Mouse (Mus musculus) intestine, embryonic 14.5 days (tissue): ENCODE measurements around the gene Treml2. TPM values are rescaled to one million over a fixed set of nuclear protein-coding genes. Genes with fewer than 3 reads are reported as not detected.

Experiments
- ATAC-seq: fragments of 200-750 bp; cut with Nextera tagmentation; replicated peaks from 2 replicates; pipeline ENCODE4 v1.8.0; 2017; ENCODE audit warnings: low read depth, moderate number of reproducible peaks, moderate TSS enrichment, moderate library complexity; ENCODE audit not compliant: low FRiP score, low TSS enrichment
- DNase-seq: peaks from one replicate; pipeline ENCODE4 v3.0.0-alpha.2; 2018; ENCODE audit warnings: low spot score
- H3K27ac ChIP-seq: fragments of 300-500 bp; sonication (generic); 2 replicates; pipeline ENCODE4 v1.5.1; 2014; ENCODE audit warnings: low read depth, mild to moderate bottlenecking, control low read depth
- H3K27me3 ChIP-seq: fragments of 300-500 bp; sonication (generic); replicated peaks from 2 replicates; pipeline ENCODE4 v1.6.1; 2014; ENCODE audit warnings: low read length, control low read depth; ENCODE audit not compliant: control insufficient read depth, insufficient read depth
- H3K36me3 ChIP-seq: fragments of 300-500 bp; sonication (generic); 2 replicates; pipeline ENCODE4 v1.6.1; 2014; ENCODE audit warnings: low read length, control low read depth; ENCODE audit not compliant: control insufficient read depth, insufficient read depth
- H3K4me1 ChIP-seq: fragments of 300-500 bp; sonication (generic); replicated peaks from 2 replicates; pipeline ENCODE4 v1.6.1; 2014; ENCODE audit warnings: low read length, control low read depth, mixed read lengths; ENCODE audit not compliant: control insufficient read depth, insufficient read depth
- H3K4me2 ChIP-seq: fragments of 300-500 bp; sonication (generic); 2 replicates; pipeline ENCODE4 v1.6.1; 2014; ENCODE audit warnings: low read length
- H3K4me3 ChIP-seq: fragments of 300-500 bp; sonication (generic); 2 replicates; pipeline ENCODE4 v1.5.1; 2014; ENCODE audit warnings: low read depth, low read length, control low read depth, mixed read lengths
- H3K9ac ChIP-seq: fragments of 300-500 bp; sonication (generic); 2 replicates; pipeline ENCODE4 v1.6.1; 2014; ENCODE audit warnings: mild to moderate bottlenecking, low read length
- H3K9me3 ChIP-seq: fragments of 300-500 bp; sonication (generic); 2 replicates; pipeline ENCODE4 v1.6.1; 2016; ENCODE audit warnings: low read length, control low read depth; ENCODE audit not compliant: control insufficient read depth
- WGBS: fragments of 180-500 bp; shearing (Covaris S2); extraction: QIAGEN DNeasy Blood & Tissue Kit; methylation state at CpG from one replicate; pipeline ENCODE4 v1.1.7; 2014; 5-methylcytosine and 5-hydroxymethylcytosine counted together
- polyA plus RNA-seq: library from polyadenylated mRNA; unstranded; fragments of >200 nt; fragmentation: Nextera tagmentation; extraction: Ambion mirVana; gene quantifications from 2 replicates; pipeline ENCODE4 v1.2.1, GENCODE M21; 2014

Gene Treml2
- polyA plus RNA-seq, 1 experiment from 2014 or later, result 0.11 TPM

DNA sequence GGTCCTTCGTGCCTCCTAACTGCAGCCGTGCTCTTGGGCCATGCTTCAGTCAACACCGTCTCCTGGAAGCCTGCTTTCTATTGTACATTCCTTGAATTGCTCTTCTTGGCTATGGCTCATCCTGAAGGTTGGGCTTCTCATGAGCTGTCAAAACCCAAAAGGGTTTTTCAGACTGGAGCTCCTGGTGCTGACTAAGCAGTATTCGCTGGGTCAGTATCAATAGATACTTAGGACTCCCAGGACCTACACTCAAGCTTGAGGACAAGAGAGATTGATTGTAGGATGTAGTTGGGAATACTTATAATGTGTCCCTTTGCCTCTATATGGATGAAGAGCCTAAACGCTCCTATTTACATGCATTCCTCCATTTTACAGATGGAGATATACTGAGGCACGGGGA, 25.8 kb downstream of the Treml2 start:
- Histone ChIP-seq H3K4me2 (no peak overlapping the region), H3K36me3 (no peaks in the 10 kb centered on the region), H3K9ac (no peak overlapping the region), H3K27ac (no peak overlapping the region), H3K27me3 (no peaks in the 10 kb centered on the region), H3K4me1 (no peaks in the 10 kb centered on the region), H3K4me3 (no peak overlapping the region), H3K9me3 (no peaks in the 10 kb centered on the region)
- 96% methylated on average over 6 of the region's 6 CpGs for WGBS
- no peak for ATAC-seq
- no peak for DNase-seq

DNA sequence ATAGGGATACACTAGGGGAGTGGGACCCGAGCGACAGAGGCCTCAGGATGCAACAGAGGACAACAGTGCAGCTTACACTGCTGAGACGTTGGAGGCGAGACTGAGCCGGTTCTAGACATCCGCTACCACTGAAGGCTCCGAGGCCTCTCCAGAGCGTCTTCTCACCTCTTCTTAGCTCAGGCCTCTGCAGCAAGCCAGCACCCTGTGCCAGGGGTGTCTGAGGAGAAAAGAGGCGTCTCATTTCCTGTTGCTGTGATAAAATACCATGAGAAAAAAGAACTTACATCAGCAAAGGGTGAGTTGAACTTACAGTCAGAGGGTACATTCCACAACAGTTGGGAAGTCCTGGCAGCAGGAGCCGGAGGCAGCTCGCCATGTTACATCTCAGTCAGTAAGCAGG, 26.3 kb downstream of the Treml2 start:
- H3K4me1 ChIP-seq, result no peaks in the 10 kb centered on the region
- H3K27ac ChIP-seq, result no peak overlapping the region
- ATAC-seq (no peak), DNase-seq (no peak)
- H3K27me3 ChIP-seq, result no peaks in the 10 kb centered on the region
- H3K9me3 ChIP-seq, result no peaks in the 10 kb centered on the region
- H3K36me3 ChIP-seq, result no peaks in the 10 kb centered on the region
- no peak overlapping the region for H3K4me3 ChIP-seq
- no peak overlapping the region for H3K9ac ChIP-seq
- H3K4me2 ChIP-seq, result no peak overlapping the region
- 83% methylated on average over 11 of the region's 11 CpGs for WGBS

DNA sequence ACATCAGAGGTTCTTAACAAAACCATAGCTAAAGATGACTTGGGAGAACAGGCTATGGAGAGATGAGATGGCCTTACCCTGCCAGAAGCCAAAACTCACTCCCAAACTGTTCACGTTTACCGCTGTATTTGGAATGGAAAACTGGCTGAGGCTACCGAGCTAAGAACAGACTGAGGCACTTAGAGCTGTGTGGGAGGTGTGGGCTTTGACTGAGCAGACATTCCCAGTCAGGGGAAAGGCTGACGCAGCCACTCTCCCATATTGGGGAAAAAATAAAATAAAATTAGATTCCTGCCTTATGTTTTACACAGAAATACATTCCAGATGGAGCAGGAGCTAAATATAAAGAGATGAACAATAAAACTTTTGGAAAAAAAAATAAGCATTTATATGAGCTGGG, 27.4 kb downstream of the Treml2 start:
- H3K4me3 ChIP-seq, result no peak overlapping the region
- no peaks in the 10 kb centered on the region for H3K9me3 ChIP-seq
- 71% methylated on average over 4 of the region's 4 CpGs for WGBS
- H3K4me1 ChIP-seq, result no peaks in the 10 kb centered on the region
- DNase-seq (no peak), ATAC-seq (no peak)
- no peak overlapping the region for H3K9ac ChIP-seq
- no peaks in the 10 kb centered on the region for H3K27me3 ChIP-seq
- H3K4me2 ChIP-seq, result no peak overlapping the region
- no peak overlapping the region for H3K27ac ChIP-seq
- H3K36me3 ChIP-seq, result no peaks in the 10 kb centered on the region

DNA sequence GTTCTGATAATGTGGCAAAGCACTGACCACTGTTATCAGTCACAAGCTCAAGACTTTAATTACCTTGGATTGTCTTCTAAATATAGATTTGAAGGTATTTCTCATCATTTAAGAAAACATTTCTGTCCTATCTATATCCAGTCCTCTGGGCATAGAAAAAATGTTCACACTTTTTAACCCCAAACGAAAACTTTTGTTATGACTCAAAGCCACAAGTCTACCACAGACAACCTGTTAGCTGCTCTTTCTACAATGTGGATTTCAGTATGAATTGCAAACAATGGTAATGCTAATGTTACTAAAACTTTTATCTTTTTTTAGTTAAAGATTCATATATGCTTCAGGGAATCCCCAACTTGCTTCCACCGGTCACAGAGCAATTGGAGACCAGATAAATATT, 33.2 kb downstream of the Treml2 start:
- Histone ChIP-seq H3K4me2 (no peak overlapping the region), H3K4me1 (no peaks in the 10 kb centered on the region), H3K9me3 (no peaks in the 10 kb centered on the region), H3K36me3 (no peaks in the 10 kb centered on the region), H3K9ac (no peak overlapping the region), H3K27me3 (no peaks in the 10 kb centered on the region), H3K4me3 (no peak overlapping the region), H3K27ac (no peak overlapping the region)
- no peak for DNase-seq
- 86% methylated on average over 2 of the region's 2 CpGs for WGBS
- no peak for ATAC-seq

DNA sequence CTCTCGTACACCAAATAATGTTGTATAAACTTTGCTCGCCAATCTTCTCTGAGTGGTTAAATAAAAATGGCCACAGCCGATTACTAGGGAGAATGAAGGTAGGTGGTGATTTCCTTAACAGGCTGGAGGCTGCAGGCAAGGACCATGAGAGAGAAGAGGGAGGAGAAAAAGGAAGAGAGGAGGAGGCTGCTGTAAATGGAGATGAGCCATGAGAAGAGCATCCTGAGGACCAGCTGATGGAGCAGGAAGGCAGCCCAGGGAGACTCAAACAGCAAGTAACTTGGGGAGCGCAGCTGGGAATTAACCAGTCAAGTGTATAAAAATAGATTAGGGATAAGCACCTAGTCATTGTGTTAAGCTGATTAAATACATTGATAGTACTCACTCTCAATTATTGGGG, 34.9 kb downstream of the Treml2 start:
- no peaks in the 10 kb centered on the region for H3K9me3 ChIP-seq
- WGBS, result 84% methylated on average over 4 of the region's 4 CpGs

DNA sequence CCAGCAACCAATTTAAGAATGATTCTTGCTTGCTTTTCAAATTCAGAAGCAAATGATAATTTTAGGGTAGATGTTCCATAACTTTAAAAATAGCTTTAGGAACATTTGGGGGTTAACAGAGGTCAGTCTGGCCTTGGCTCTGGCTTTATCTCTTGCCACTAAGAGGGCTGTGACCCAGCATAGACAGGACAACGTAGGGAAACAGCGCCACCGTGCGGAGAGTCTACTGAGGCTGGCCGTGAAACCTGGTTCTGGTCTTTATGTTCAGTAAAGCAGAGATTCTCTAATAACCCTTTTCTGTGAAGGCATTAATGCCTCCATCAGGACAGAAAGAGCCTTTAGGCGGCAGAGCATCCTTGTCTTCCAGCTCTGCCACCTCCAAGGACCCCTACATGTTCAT, 37.6 kb downstream of the Treml2 start:
- no peaks in the 10 kb centered on the region for H3K9me3 ChIP-seq
- H3K4me3 ChIP-seq, result no peak overlapping the region
- H3K36me3 ChIP-seq, result no peaks in the 10 kb centered on the region
- H3K27ac ChIP-seq, result no peak overlapping the region
- H3K4me1 ChIP-seq, result no peaks in the 10 kb centered on the region
- ATAC-seq (0 out of 2 replicates have a peak, but pooled peaks have one; percentile 43), DNase-seq (peak; percentile 91)
- no peak overlapping the region for H3K9ac ChIP-seq
- 4% methylated on average over 6 of the region's 6 CpGs for WGBS
- no peak overlapping the region for H3K4me2 ChIP-seq
- H3K27me3 ChIP-seq, result no peaks in the 10 kb centered on the region

More for the DNA sequence above, 34.9 kb downstream of the Treml2 start:
- ATAC-seq (no peak), DNase-seq (no peak)
- H3K36me3 ChIP-seq, result no peaks in the 10 kb centered on the region
- H3K9ac ChIP-seq, result no peak overlapping the region
- H3K27me3 ChIP-seq, result no peaks in the 10 kb centered on the region
- H3K4me1 ChIP-seq, result no peaks in the 10 kb centered on the region
- H3K4me3 ChIP-seq, result no peak overlapping the region
- H3K4me2 ChIP-seq, result no peak overlapping the region
- H3K27ac ChIP-seq, result no peak overlapping the region

DNA sequence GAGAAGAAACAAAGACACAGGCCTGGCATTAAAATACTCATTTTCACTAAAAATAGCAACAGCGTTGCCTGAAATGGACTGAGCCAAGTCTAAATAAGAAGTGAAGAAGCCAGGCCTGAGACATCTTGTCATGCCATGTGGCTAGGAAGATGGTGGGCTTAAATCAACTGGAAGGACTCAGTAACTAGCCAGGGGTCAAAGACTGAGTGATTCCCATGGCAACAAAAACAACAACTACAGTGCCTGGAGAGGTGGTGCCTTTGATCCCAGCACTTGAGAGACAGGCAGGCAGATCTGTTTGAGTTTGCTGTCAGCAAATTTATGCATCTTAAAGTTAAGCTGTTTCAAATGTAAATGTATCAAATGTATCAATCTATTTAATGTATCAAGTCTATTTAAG, 41.0 kb downstream of the Treml2 start:
- H3K4me1 ChIP-seq, result no peaks in the 10 kb centered on the region
- no peak overlapping the region for H3K4me3 ChIP-seq
- no peaks in the 10 kb centered on the region for H3K9me3 ChIP-seq
- no peaks in the 10 kb centered on the region for H3K36me3 ChIP-seq
- H3K27ac ChIP-seq, result no peak overlapping the region
- no peak overlapping the region for H3K4me2 ChIP-seq
- no peaks in the 10 kb centered on the region for H3K27me3 ChIP-seq
- 45% methylated on average over 1 of the region's 1 CpGs for WGBS
- no peak for ATAC-seq
- no peak for DNase-seq
- H3K9ac ChIP-seq, result no peak overlapping the region

DNA sequence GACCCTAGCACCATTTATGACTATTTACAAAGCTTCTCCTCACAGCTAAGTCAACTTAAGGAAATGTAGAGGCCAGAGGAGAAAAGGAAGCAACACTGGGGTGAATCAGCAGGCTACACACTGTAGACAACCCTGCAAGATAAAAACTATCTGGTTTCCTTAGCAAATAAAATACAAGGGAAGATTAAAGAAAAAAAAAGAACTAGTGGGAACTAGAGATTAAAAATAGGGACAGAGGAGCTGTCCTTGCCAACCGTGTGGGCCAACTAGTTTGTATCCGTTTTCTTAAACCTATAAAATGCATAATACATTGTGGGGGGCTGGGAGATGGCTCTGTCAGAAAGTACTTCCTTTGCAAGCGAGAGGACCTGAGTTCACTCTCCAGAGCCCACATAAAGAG, 42.6 kb downstream of the Treml2 start:
- Histone ChIP-seq H3K27me3 (no peaks in the 10 kb centered on the region), H3K36me3 (no peaks in the 10 kb centered on the region), H3K4me1 (no peaks in the 10 kb centered on the region), H3K9ac (no peak overlapping the region), H3K9me3 (no peaks in the 10 kb centered on the region), H3K4me3 (no peak overlapping the region), H3K4me2 (no peak overlapping the region), H3K27ac (no peak overlapping the region)
- 56% methylated on average over 3 of the region's 3 CpGs for WGBS
- ATAC-seq (no peak), DNase-seq (no peak)

DNA sequence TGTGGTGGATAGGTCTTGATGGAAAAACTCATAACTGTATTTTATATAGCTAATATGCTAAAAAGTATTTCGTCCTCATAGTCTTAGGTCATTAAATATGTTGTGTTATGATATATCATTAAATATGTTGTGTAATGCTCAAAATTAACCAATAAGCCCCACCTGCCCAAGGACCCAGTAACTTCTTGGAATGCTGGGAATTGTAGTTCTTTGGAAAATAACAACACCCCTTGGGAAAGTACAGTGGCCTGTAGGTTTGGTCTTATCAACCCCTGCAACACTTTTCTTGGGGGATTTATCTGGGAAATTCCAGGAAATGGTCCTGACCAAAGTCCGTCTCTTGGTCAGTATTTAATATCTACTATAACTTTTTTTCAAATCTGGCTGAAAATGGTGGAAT, 43.8 kb downstream of the Treml2 start:
- H3K4me1 ChIP-seq, result no peaks in the 10 kb centered on the region
- no peak overlapping the region for H3K27ac ChIP-seq
- 90% methylated on average over 2 of the region's 2 CpGs for WGBS
- no peak overlapping the region for H3K9ac ChIP-seq
- DNase-seq (no peak), ATAC-seq (no peak)
- H3K27me3 ChIP-seq, result no peaks in the 10 kb centered on the region
- H3K4me3 ChIP-seq, result no peak overlapping the region
- no peak overlapping the region for H3K4me2 ChIP-seq
- no peaks in the 10 kb centered on the region for H3K36me3 ChIP-seq
- H3K9me3 ChIP-seq, result no peaks in the 10 kb centered on the region
